Comparison of ENCODE assay signal across 13 mouse cellular contexts in genomic region chr7:144526649-144527048, GRCm38 (mm10).
"Had no signal": no experiment of that assay in that cellular context is flagged by ENCODE, and none has a peak within 500 bp of the region (broad histone marks: within the 10 kb centered on the region; RNA-seq: fewer than 3 reads in every experiment).

No protein-coding gene starts in this region.

- H3K4me2 ChIP-seq: kidney, embryonic 15.5 days; limb, embryonic 13.5 days; lung, embryonic 14.5 days; neural tube, embryonic 12.5 days had no signal

- H3K4me3 ChIP-seq: kidney, embryonic 15.5 days; limb, embryonic 13.5 days; midbrain, embryonic 10.5 days; myocyte; neural tube, embryonic 12.5 days had no signal

- H3K9ac ChIP-seq: kidney, embryonic 15.5 days; limb, embryonic 13.5 days; lung, embryonic 14.5 days; neural tube, embryonic 12.5 days had no signal

- H3K9me3 ChIP-seq: kidney, embryonic 15.5 days; limb, embryonic 13.5 days; midbrain, embryonic 10.5 days; neural tube, embryonic 12.5 days had no signal

- H3K36me3 ChIP-seq: kidney, embryonic 15.5 days; limb, embryonic 13.5 days; midbrain, embryonic 10.5 days; neural tube, embryonic 12.5 days had no signal

- H3K4me1 ChIP-seq: neural tube, embryonic 12.5 days had no signal

- H3K27me3 ChIP-seq: kidney, embryonic 15.5 days; limb, embryonic 13.5 days; neural tube, embryonic 12.5 days had no signal

- DNase-seq: kidney, postnatal 25 days; lung, embryonic 14.5 days; lung, postnatal 10 days; midbrain, embryonic 14.5 days; spleen, adult 18-20 months; thymus, adult 18-20 months; thymus, postnatal 14 days had no signal

- H3K27ac ChIP-seq: kidney, embryonic 15.5 days; limb, embryonic 13.5 days; macrophage; midbrain, embryonic 10.5 days; neural tube, embryonic 12.5 days had no signal
